Mouse (Mus musculus) kidney, adult 2 months (tissue): Measurements from ENCODE around the gene Evi5.

ENCODE experiments used
- CTCF ChIP-seq: fragments of 200-500 bp; conservative IDR thresholded peaks from 2 replicates; pipeline ENCODE4 v1.5.1; 2011; ENCODE audit warnings: low read depth, mild to moderate bottlenecking, control low read depth, low read length, moderate library complexity, mixed read lengths; ENCODE audit not compliant: insufficient read depth, insufficient read length
- POLR2A ChIP-seq: fragments of 200-500 bp; IDR thresholded peaks from one replicate; pipeline ENCODE4 v1.6.1; 2011; ENCODE audit warnings: low read depth, low read length, control low read depth

DNA sequence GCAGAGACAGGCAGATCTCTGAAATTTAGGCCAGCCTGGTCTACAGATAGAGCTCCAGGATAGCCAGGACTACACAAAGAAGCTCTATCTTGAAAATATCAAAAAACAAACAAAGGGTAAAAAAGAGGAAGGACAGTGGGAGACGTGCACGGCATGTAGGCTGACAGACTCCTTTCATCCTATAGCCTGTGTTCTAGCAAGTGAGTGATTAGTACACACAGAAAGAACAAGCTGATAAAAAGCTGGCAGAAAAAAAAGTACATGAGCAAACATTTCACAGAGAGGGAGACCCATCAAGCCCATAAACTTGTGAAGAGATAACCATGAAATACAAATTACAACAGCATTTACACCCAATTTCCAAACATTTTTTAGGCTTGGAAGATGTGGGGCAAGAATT lies 163.2 kb downstream of the Evi5 start:
- TF ChIP-seq CTCF: no peak
- TF ChIP-seq POLR2A: no peak
